Mouse (Mus musculus) testis, adult 2 months (tissue): ENCODE data around the gene Rab11b. TPM values are rescaled to one million over a fixed set of nuclear protein-coding genes. Genes with fewer than 3 reads are reported as not detected.

Experiments used
- H3K27ac ChIP-seq: fragments of 200-500 bp; 2 replicates; pipeline ENCODE4 v1.5.1; 2012; ENCODE audit warnings: low read depth, low read length; ENCODE audit not compliant: control insufficient read depth, insufficient read depth
- H3K27me3 ChIP-seq: fragments of 200-500 bp; 2 replicates; pipeline ENCODE4 v1.6.1; 2012; ENCODE audit warnings: mild to moderate bottlenecking, low read length, moderate library complexity; ENCODE audit not compliant: control insufficient read depth, insufficient read depth
- H3K36me3 ChIP-seq: fragments of 200-500 bp; 2 replicates; pipeline ENCODE4 v1.6.1; 2012; ENCODE audit warnings: mild to moderate bottlenecking, low read length; ENCODE audit not compliant: control insufficient read depth, insufficient read depth
- H3K4me1 ChIP-seq: fragments of 200-500 bp; 2 replicates; pipeline ENCODE4 v1.6.1; 2012; ENCODE audit warnings: low read length; ENCODE audit not compliant: control insufficient read depth, insufficient read depth
- H3K4me3 ChIP-seq: fragments of 200-500 bp; 2 replicates; pipeline ENCODE4 v1.5.1; 2012; ENCODE audit warnings: low read depth, mild to moderate bottlenecking, low read length, moderate library complexity, mixed read lengths; ENCODE audit not compliant: control insufficient read depth
- CTCF ChIP-seq: fragments of 200-500 bp; IDR thresholded peaks from 2 replicates; pipeline ENCODE4 v1.5.1; 2012; ENCODE audit warnings: low read depth, mild to moderate bottlenecking, inconsistent platforms, low read length, moderate library complexity; ENCODE audit not compliant: control insufficient read depth, insufficient read depth, insufficient replicate concordance
- POLR2A ChIP-seq: fragments of 200-500 bp; IDR thresholded peaks from 2 replicates; pipeline ENCODE4 v1.6.1; 2012; ENCODE audit warnings: low read depth, mild to moderate bottlenecking, inconsistent platforms, low read length, moderate library complexity; ENCODE audit not compliant: control insufficient read depth
- polyA plus RNA-seq: library from polyadenylated mRNA; depleted of rRNA; stranded (reverse); fragments of >200 nt; gene quantifications from 2 replicates; pipeline ENCODE4 v1.2.3, GENCODE M21; 2012

Gene Rab11b
- polyA plus RNA-seq, 1 experiment: 196 TPM

DNA sequence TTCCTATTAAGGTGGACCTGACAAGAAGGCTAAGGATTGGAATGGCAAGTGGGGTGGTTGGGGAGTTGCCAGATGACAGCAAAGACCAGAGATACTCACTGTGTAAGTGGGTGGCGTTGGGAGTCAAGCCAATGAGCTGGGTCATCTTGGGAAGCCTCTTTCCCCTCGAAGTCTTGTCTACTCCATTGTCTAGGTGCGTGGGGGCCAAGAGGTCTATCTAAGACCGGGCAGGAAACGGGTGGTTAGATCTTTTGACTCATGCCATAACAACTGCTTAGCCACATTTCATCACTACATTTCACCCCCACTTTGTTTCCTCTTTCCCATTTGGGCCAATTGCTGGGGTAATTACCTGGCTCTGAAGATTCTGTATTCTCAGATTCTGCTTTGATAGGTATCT is 20.1 kb upstream of the Rab11b start:
- TF ChIP-seq POLR2A (no peak), CTCF (no peak)
- Histone ChIP-seq H3K27ac (peak overlapping the region; percentile 67), H3K4me1 (peaks cover 10% of the 10 kb centered on the region)

GRCm38 (mm10) chr17:33779967-33780295 is 19.6 kb upstream of the Rab11b start:
- Histone ChIP-seq H3K27me3 (no peaks in the 10 kb centered on the region), H3K36me3 (no peaks in the 10 kb centered on the region), H3K27ac (no peak overlapping the region), H3K4me3 (no peak overlapping the region), H3K4me1 (peaks cover 13% of the 10 kb centered on the region)
- TF ChIP-seq POLR2A (no peak), CTCF (no peak)

More for the DNA sequence above, 20.1 kb upstream of the Rab11b start:
- peak overlapping the region; percentile 74; the same call in 1 of the 2 replicates for H3K4me3 ChIP-seq
- no peaks in the 10 kb centered on the region for H3K27me3 ChIP-seq
- H3K36me3 ChIP-seq: no peaks in the 10 kb centered on the region

DNA sequence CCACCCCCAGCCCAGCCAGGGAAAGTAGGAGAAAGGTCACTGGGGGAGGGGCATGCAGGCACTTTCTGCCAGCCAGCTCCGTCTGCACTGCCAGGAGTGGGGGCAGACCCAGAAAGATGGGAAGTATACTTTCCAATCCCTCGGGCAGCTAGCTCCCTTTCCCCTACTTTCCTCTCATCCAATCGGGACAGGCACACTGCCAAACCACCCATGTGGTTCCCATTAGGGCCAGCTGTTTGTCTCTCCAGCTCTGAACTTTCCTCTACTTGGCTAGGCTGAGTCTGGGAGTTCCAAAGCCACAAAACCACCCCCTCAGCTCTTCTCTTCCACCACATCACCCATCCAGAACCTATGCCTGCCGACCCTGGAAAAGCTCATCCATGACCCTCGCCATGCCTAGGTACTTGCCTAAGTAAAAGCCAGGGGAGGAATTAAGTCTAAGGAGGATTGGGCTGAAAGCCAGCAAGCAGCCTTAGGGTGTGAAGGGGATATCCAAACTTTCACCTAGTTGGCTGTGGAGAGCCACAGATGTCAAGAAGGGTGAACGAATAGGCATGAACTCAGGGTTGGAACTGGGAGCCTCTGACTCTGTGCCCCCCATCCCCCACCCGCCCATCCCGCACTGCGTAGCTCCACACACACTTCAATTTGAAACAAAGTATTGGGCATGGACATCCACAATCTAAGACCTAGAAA is 19.1 kb upstream of the Rab11b start:
- Histone ChIP-seq H3K4me3 (peak overlapping the region; percentile 7; the same call in 1 of the 2 replicates), H3K36me3 (no peaks in the 10 kb centered on the region), H3K27me3 (no peaks in the 10 kb centered on the region), H3K27ac (peak overlapping the region; percentile 78), H3K4me1 (peaks cover 14% of the 10 kb centered on the region)
- TF ChIP-seq POLR2A (no peak), CTCF (no peak)

DNA sequence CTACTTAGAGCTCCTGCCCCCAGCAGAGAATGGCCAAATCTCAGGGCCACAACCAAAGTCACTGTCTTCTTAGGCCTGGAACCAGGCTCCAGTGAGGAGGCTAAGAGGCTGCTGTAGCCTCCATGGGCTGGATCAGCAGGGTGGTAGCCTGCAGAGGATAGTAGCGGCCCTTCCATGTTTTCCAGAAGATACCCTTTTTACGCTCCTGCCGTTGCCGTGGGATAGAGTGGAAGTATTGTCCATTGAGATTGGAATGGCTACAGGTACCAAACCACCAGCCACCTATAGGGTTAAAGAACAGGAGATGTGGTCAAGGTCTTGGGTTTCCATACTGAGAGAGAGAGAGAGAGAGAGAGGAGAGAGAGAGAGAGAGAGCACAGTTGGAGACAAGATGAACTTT is 15.0 kb upstream of the Rab11b start:
- H3K4me3 ChIP-seq: no peak overlapping the region
- TF ChIP-seq POLR2A (no peak), CTCF (no peak)
- H3K27ac ChIP-seq: no peak overlapping the region
- no peaks in the 10 kb centered on the region for H3K36me3 ChIP-seq
- no peaks in the 10 kb centered on the region for H3K27me3 ChIP-seq
- H3K4me1 ChIP-seq: peaks cover 6% of the 10 kb centered on the region

GRCm38 (mm10) chr17:33774573-33775155 is 14.3 kb upstream of the Rab11b start:
- no peaks in the 10 kb centered on the region for H3K27me3 ChIP-seq
- H3K36me3 ChIP-seq: no peaks in the 10 kb centered on the region
- H3K4me3 ChIP-seq: no peak overlapping the region
- H3K4me1 ChIP-seq: peaks cover 6% of the 10 kb centered on the region
- peak overlapping the region; percentile 58; the same call in 1 of the 2 replicates for H3K27ac ChIP-seq
- TF ChIP-seq CTCF (no peak), POLR2A (no peak)

DNA sequence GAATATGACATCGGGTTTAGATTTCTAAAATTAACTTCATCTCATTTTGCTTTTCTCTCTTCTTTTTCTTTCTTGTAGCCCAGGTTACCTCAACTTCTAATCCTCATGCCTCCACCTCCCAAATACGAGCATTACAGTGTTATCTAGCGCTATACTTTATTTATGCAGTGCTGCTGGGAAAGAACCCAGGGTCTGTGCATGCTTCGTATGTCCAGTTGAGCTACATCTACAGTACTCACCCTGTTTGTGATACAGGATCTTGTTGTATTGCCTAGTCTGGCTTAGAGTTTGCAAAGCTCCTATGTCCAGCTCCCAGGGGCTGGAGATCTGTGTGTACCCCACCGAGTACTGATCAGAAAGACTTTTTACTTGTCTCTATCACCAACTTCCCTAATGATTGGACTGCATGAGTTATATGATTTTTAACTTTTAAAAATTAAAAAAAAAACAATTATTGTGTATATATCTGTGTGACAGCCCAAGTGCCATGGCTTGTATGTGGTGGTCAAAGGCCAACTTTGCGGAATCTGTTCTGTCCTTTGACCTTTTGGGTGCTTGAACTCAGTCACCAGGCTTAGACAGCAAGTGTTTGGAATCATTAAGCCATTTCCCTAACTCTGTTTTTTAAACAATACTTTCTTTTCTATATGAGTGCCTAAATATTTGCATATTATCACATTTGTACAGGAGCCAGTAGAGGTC is 13.7 kb upstream of the Rab11b start:
- H3K36me3 ChIP-seq: no peaks in the 10 kb centered on the region
- no peak overlapping the region for H3K27ac ChIP-seq
- no peak for TF ChIP-seq CTCF
- TF ChIP-seq POLR2A: no peak
- no peak overlapping the region for H3K4me3 ChIP-seq
- H3K4me1 ChIP-seq: peaks cover 6% of the 10 kb centered on the region
- H3K27me3 ChIP-seq: no peaks in the 10 kb centered on the region

DNA sequence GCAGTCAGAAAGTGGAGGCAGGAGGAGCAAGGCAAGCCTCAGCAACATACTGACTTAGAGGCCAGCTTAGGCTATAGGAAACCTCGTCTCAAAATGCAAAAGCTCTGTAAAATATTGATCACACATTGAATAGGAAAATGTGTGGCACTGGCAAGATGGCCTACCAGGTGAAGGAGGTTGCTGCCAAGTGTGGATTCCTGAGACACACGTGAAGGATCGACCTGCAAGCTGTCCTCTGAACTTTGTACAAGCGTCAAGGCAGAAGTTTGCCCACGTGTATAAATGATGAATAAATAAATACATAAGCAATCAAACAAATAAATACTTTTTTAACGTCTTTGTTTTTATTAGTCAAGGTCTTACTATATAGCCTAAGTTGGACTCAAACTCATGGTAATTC is 13.1 kb upstream of the Rab11b start:
- Histone ChIP-seq H3K36me3 (no peaks in the 10 kb centered on the region), H3K4me3 (no peak overlapping the region), H3K27ac (no peak overlapping the region), H3K27me3 (no peaks in the 10 kb centered on the region), H3K4me1 (peaks cover 3% of the 10 kb centered on the region)
- TF ChIP-seq CTCF: no peak
- no peak for TF ChIP-seq POLR2A
